Mouse (Mus musculus) frontal cortex, postnatal 14 days (tissue): ENCODE data around the gene Chit1.
A peak's percentile ranks its signal among the peaks of the same experiment; 100 is the strongest.

Experiments used
- DNase-seq, 2 experiments: peaks; one replicate each; pipeline ENCODE4 v3.0.0; 2022; ENCODE audit warnings: low spot score in 2 of 2

The Chit1 gene

GRCm38 (mm10) chr1:134110979-134111378 lies at the start of gene Chit1:
TSS of gene Chit1 (plus strand) at chr1:134111242.
- DNase-seq, result no peak

GRCm38 (mm10) chr1:134061915-134062314 lies 49.1 kb upstream of the Chit1 start:
- DNase-seq, result no peak

- DNase-seq, result no peak
These were observed 48.5 kb upstream of the Chit1 start for GRCm38 (mm10) chr1:134062411-134063085.

- DNase-seq, result no peak
These were observed 47.8 kb upstream of the Chit1 start for GRCm38 (mm10) chr1:134063086-134063772.

GRCm38 (mm10) chr1:134063773-134064125 lies 47.3 kb upstream of the Chit1 start:
- no peak for DNase-seq

- DNase-seq, result no peak
These were observed 46.7 kb upstream of the Chit1 start for GRCm38 (mm10) chr1:134064296-134064831.

GRCm38 (mm10) chr1:134065241-134065809 lies 45.7 kb upstream of the Chit1 start:
- no peak for DNase-seq

GRCm38 (mm10) chr1:134066554-134066953 lies 44.5 kb upstream of the Chit1 start:
- no peak for DNase-seq

GRCm38 (mm10) chr1:134067143-134067619 lies 43.9 kb upstream of the Chit1 start:
- no peak for DNase-seq

GRCm38 (mm10) chr1:134070099-134070669 lies 40.9 kb upstream of the Chit1 start:
- DNase-seq, result no peak

GRCm38 (mm10) chr1:134071411-134072018 lies 39.5 kb upstream of the Chit1 start:
- DNase-seq, result no peak

- DNase-seq, result no peak
These were observed 37.9 kb upstream of the Chit1 start for GRCm38 (mm10) chr1:134073061-134073564.

- no peak for DNase-seq
These were observed 37.4 kb upstream of the Chit1 start for GRCm38 (mm10) chr1:134073658-134074057.

GRCm38 (mm10) chr1:134074184-134074583 lies 36.9 kb upstream of the Chit1 start:
- DNase-seq, result no peak

GRCm38 (mm10) chr1:134074606-134075005 lies 36.4 kb upstream of the Chit1 start:
- no peak for DNase-seq

GRCm38 (mm10) chr1:134075532-134075931 lies 35.5 kb upstream of the Chit1 start:
- DNase-seq, result no peak

- DNase-seq, result no peak
These were observed 34.3 kb upstream of the Chit1 start for GRCm38 (mm10) chr1:134076789-134077188.

GRCm38 (mm10) chr1:134077389-134078060 lies 33.5 kb upstream of the Chit1 start:
- DNase-seq, result no peak

GRCm38 (mm10) chr1:134078061-134078795 lies 32.8 kb upstream of the Chit1 start:
- no peak for DNase-seq

- peak; percentile 91 to 93 for DNase-seq
These were observed 32.1 kb upstream of the Chit1 start, which contains the start of gene Btg2 for GRCm38 (mm10) chr1:134078802-134079476. TSS of gene Btg2 (minus strand) at chr1:134079120.
